Mouse (Mus musculus) E14TG2a.4 (cell line): ENCODE measurements around the gene Adcy10.

Experiments
- H3K27me3 ChIP-seq: 2 replicates; pipeline ENCODE4 v1.6.1; 2014; ENCODE audit warnings: low read length, control low read depth; ENCODE audit not compliant: insufficient read depth
- H3K36me3 ChIP-seq: 2 replicates; pipeline ENCODE4 v1.6.1; 2014; ENCODE audit warnings: low read length, control low read depth; ENCODE audit not compliant: insufficient read depth
- H3K4me1 ChIP-seq: replicated peaks from 2 replicates; pipeline ENCODE4 v1.6.1; 2014; ENCODE audit warnings: low read depth, low read length, control low read depth
- H3K4me3 ChIP-seq: replicated peaks from 2 replicates; pipeline ENCODE4 v1.5.1; 2014; ENCODE audit warnings: mild to moderate bottlenecking, low read length
- H3K9me3 ChIP-seq: 2 replicates; pipeline ENCODE4 v1.6.1; 2014; ENCODE audit warnings: low read length, control low read depth
- CTCF ChIP-seq: conservative IDR thresholded peaks from 2 replicates; pipeline ENCODE4 v1.5.1; 2014; ENCODE audit warnings: low read length
- NANOG ChIP-seq: IDR thresholded peaks from 2 replicates; pipeline ENCODE4 v1.6.1; 2014; ENCODE audit warnings: borderline replicate concordance, low read length, mixed read lengths
- POU5F1 ChIP-seq: IDR thresholded peaks from 2 replicates; pipeline ENCODE4 v1.6.1; 2014; ENCODE audit warnings: low read length, borderline replicate concordance

Adcy10 gene

GRCm38 (mm10) chr1:165612714-165613113 is 127.7 kb downstream of the Adcy10 start:
- TF ChIP-seq POU5F1 (no peak), NANOG (no peak), CTCF (no peak)
- no peak overlapping the region for H3K4me3 ChIP-seq
- peaks cover 91% of the 10 kb centered on the region for H3K4me1 ChIP-seq
- H3K27me3 ChIP-seq = no peaks in the 10 kb centered on the region
- H3K9me3 ChIP-seq = no peaks in the 10 kb centered on the region
- peaks cover 14% of the 10 kb centered on the region for H3K36me3 ChIP-seq

GRCm38 (mm10) chr1:165613926-165614325 is 128.9 kb downstream of the Adcy10 start:
- TF ChIP-seq NANOG (no peak; the same call in 1 of the 2 replicates), CTCF (no peak), POU5F1 (no peak)
- Histone ChIP-seq H3K4me3 (no peak overlapping the region), H3K27me3 (no peaks in the 10 kb centered on the region), H3K4me1 (peaks cover 93% of the 10 kb centered on the region), H3K9me3 (no peaks in the 10 kb centered on the region), H3K36me3 (peaks cover 6% of the 10 kb centered on the region)

- H3K27me3 ChIP-seq = no peaks in the 10 kb centered on the region
- H3K4me1 ChIP-seq = peaks cover 92% of the 10 kb centered on the region
- H3K4me3 ChIP-seq = no peak overlapping the region
- TF ChIP-seq POU5F1 (no peak), NANOG (no peak), CTCF (no peak)
- peaks cover 6% of the 10 kb centered on the region for H3K36me3 ChIP-seq
- no peaks in the 10 kb centered on the region for H3K9me3 ChIP-seq
Observed at GRCm38 (mm10) chr1:165614793-165615192, 129.8 kb downstream of the Adcy10 start.

- H3K4me1 ChIP-seq = peaks cover 92% of the 10 kb centered on the region
- H3K9me3 ChIP-seq = no peaks in the 10 kb centered on the region
- H3K27me3 ChIP-seq = no peaks in the 10 kb centered on the region
- no peak overlapping the region for H3K4me3 ChIP-seq
- TF ChIP-seq NANOG = no peak
- no peak for TF ChIP-seq POU5F1
- TF ChIP-seq CTCF = no peak
- peaks cover 6% of the 10 kb centered on the region for H3K36me3 ChIP-seq
Observed at GRCm38 (mm10) chr1:165616652-165617051, 131.7 kb downstream of the Adcy10 start.

GRCm38 (mm10) chr1:165617166-165617891 is 132.3 kb downstream of the Adcy10 start:
- Histone ChIP-seq H3K27me3 (no peaks in the 10 kb centered on the region), H3K4me1 (peaks cover 91% of the 10 kb centered on the region), H3K36me3 (peaks cover 6% of the 10 kb centered on the region), H3K9me3 (no peaks in the 10 kb centered on the region), H3K4me3 (no peak overlapping the region)
- TF ChIP-seq NANOG = no peak
- TF ChIP-seq POU5F1 = no peak
- no peak for TF ChIP-seq CTCF

GRCm38 (mm10) chr1:165618201-165618624 is 133.2 kb downstream of the Adcy10 start:
- no peak for TF ChIP-seq CTCF
- TF ChIP-seq POU5F1 = no peak
- TF ChIP-seq NANOG = no peak
- peaks cover 83% of the 10 kb centered on the region for H3K4me1 ChIP-seq
- peaks cover 14% of the 10 kb centered on the region for H3K36me3 ChIP-seq
- no peaks in the 10 kb centered on the region for H3K9me3 ChIP-seq
- H3K4me3 ChIP-seq = no peak overlapping the region
- no peaks in the 10 kb centered on the region for H3K27me3 ChIP-seq

- Histone ChIP-seq H3K4me3 (no peak overlapping the region), H3K36me3 (peaks cover 19% of the 10 kb centered on the region), H3K27me3 (no peaks in the 10 kb centered on the region), H3K4me1 (peaks cover 36% of the 10 kb centered on the region), H3K9me3 (no peaks in the 10 kb centered on the region)
- no peak for TF ChIP-seq POU5F1
- no peak for TF ChIP-seq NANOG
- no peak for TF ChIP-seq CTCF
Observed at GRCm38 (mm10) chr1:165625058-165625457, 140.1 kb downstream of the Adcy10 start.

GRCm38 (mm10) chr1:165625896-165626295 is 140.9 kb downstream of the Adcy10 start:
- TF ChIP-seq POU5F1 (no peak), CTCF (no peak), NANOG (no peak)
- Histone ChIP-seq H3K9me3 (no peaks in the 10 kb centered on the region), H3K27me3 (no peaks in the 10 kb centered on the region), H3K4me3 (no peak overlapping the region), H3K4me1 (peaks cover 33% of the 10 kb centered on the region), H3K36me3 (peaks cover 19% of the 10 kb centered on the region)
